Mouse (Mus musculus): ENCODE data around the gene Dyrk4. TPM values are rescaled to one million over a fixed set of nuclear protein-coding genes. Genes with fewer than 3 reads are reported as not detected.
A peak's percentile ranks its signal among the peaks of the same experiment; 100 is the strongest.

Gene Dyrk4
- polyA plus RNA-seq (2012; rRNA removed) = 0.30 and 0.65 TPM in 2 replicates

DNA sequence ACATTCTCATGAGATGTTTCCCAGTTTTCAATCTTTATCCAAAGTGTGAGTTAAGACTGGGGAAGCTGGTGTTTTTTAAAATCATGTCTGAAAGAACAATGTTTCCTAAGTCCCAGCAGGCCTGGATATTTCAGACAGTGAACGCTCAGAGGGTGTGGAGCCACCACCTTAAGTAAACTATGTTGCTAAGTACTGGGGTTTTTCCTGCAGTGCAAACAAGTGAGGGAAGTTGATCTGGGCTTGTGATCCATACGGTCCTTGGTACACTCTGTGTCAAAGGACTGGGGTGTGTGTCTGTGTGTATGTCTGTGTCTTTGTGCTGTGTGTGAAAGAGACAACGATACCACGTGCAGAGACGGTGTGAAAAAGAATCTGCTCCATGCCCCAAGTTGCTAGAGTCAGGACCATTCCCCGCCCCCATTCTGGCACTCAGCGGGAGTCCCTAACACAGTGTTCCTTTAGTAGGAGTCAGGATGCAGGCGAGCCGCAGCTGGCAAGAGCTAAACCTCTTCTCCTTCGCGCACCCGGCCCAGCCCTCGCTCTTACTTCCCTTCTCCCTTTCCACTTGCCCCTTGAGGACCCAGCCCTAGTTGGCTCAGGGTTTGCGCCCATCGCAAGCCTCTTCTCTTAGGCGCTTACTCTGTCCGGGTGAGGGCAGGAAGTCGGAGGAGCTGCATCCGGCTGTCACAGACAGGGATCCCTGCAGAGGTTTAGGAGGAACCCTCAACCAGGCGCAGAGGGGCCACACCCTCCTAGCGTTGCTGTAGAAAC, at the start of gene Dyrk4:
Gene Dyrk4 (minus strand): TSS at position 729 of the 771 bp plus-strand sequence.
- DNase-seq (ENCODE audit: extremely low spot score in 1 of 2, low spot score in 1 of 2) = peak in 1 of 2 experiments; percentile 17

DNA sequence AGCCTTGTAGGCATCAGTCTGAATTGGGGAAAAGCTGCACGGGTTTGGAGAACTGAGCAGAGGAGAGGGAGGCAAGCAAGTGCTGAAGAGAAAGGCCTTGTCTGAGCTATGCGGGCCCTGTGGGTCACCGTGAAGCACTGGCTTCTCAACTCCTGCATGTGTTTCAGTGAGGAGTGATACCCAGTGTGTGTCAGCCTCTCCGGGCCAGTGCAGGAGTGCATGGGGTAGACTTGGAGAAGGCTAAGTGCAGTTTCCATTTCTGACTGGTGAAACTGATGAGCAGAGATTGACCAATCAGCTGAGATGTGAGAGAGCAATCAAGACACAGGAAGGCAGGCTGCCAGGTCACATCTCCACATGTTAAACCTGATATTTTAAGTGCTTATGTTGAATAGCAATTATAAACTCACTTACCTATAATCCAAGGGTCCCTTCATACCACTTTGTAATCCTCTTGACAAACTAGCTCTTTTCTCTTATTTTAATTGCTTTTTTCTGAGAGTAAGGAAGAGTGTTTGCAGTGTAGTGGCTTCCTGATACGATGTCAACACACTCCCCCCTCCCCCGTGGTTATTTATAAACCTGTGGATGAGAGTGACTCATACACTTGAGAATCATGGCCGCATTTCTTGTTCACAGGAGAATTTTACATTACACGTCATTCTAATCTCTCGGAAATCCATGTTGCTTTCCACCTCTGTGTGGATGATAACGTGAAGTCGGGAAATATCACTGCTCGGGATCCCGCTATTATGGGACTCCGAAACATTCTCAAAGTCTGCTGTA, 44.8 kb upstream of the Dyrk4 start:
- DNase-seq (ENCODE audit: extremely low spot score in 1 of 2, low spot score in 1 of 2) = peak in 1 of 2 experiments; percentile 43

DNA sequence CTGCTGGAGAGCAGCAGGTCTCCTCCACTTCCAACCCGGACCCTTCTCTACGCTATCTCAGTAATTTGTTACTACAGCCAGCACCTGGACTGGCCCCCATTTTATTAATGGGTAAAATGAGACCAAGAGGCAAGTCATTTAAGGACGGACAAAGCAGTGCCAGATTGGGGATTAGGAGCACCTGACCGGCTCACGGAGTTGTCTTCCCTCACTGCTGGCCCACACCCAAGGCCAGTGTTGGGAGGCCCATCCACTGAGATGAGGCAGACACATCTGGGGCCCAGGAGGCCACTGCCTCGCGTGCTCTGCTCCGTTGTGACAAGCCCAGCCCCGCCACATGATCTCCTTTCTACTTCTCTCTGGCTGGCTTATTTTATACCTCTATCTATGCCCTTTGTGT, 41.8 kb upstream of the Dyrk4 start:
- no peak for DNase-seq (ENCODE audit: extremely low spot score in 1 of 2, low spot score in 1 of 2)

DNA sequence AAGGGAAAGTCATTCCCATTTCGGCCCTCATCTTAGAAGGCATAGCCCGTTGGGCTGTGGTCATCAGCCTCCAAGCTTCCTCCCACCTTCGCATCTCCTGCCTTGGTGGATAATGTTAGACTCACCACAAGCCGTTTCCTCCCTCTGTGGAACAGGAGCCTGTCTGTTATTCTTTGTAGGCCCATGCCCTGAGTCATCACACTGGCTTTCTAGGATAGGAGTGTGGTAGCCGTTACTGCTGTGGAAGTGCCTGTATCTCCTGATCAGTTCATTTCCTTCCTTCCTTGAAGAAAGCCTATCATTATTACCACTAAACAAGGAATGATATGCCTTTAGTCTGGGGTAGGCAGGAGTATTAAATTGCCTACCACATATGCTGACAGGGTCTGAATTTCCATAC, 41.1 kb upstream of the Dyrk4 start:
- no peak for DNase-seq (ENCODE audit: extremely low spot score in 1 of 2, low spot score in 1 of 2)

DNA sequence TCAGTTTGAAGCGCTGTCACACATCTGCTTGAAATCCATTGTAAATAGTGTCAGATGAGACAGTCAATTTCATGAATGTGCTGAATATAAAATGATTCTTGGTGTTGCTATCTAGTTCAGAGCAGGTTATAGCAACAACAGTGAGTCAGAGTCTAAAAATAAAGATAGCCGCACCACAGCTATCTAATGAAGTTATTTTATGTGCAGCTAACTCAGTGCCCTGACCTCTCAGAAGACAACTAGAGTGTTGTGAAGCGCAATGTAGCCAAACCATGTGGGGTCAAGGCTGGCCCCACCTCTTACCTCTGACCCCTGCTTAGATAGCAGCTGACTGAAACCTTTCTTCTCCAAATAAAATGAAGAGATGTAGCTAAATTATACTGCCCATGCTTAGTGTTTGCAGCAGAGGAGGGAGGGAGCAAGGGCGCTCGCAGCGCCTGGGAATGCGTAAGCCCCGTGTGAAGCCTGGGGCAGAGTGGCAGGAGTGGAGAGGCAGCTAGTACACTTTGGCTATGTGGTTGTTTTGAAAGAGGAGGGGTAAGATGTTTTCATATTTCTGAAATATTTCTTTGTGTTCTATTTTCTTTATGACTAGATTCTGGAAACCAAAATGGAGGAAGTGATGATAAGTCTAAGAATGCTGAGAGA, 39.9 kb upstream of the Dyrk4 start:
- DNase-seq (ENCODE audit: extremely low spot score in 1 of 2, low spot score in 1 of 2) = no peak

DNA sequence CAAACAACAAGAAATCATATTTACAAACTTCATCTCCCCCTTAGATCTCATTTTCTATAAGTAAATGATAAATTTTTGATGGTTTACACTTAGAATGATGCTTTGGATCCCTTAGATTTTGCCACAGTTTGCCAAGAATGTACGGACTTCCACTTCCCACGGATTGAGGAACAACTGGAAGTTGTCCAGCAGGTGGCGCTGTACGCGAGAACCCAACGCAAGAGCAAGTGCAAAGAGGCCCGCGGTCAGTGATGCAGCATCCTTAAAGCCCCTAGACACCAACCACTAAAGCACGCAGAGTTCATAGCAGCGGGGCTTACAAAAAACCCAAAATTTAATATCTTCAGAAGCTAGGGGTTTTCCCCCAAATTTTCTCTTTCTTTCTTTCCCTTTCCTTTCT, 34.1 kb upstream of the Dyrk4 start:
- peak; percentile 38 to 88 for DNase-seq (ENCODE audit: extremely low spot score in 1 of 2, low spot score in 1 of 2)

DNA sequence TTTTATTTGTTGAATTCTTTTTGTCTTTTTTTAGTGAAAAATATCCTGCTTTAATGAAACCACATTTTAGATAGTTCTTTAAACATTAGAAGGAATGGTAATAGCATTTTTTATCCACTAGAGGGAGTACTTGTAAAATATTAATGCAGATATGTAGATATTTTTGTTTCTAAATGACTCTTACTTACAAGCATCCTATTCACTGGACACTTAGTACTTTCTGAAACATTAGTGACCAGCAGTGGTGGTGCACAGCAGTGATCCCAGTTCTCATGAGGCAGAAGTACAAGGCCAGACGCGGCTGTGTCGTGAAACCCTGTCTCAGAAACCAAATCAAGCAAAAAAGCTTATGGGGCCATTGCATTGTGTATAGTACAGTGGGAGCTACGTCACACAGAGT, 26.7 kb upstream of the Dyrk4 start:
- DNase-seq (ENCODE audit: extremely low spot score in 1 of 2, low spot score in 1 of 2) = no peak

DNA sequence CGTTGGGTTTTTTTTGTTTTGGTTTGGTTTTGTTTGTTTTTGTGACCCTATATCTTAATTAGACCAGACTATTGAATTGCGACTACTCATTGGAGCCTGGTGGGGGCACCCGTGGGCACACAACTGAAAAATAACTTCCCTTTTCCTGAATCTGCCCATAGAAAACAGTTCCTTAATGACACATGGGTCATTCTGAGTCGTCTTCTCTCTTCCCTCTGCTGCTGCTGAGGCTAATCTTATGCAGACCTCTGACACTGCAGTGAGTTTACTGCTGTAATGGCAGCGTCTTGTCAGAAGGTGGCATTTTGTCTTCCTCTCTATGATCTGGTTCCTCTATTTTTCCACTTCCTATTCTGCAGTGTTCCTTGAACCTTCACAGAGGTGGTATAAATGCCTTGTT, 18.8 kb upstream of the Dyrk4 start:
- no peak for DNase-seq (ENCODE audit: extremely low spot score in 1 of 2, low spot score in 1 of 2)

DNA sequence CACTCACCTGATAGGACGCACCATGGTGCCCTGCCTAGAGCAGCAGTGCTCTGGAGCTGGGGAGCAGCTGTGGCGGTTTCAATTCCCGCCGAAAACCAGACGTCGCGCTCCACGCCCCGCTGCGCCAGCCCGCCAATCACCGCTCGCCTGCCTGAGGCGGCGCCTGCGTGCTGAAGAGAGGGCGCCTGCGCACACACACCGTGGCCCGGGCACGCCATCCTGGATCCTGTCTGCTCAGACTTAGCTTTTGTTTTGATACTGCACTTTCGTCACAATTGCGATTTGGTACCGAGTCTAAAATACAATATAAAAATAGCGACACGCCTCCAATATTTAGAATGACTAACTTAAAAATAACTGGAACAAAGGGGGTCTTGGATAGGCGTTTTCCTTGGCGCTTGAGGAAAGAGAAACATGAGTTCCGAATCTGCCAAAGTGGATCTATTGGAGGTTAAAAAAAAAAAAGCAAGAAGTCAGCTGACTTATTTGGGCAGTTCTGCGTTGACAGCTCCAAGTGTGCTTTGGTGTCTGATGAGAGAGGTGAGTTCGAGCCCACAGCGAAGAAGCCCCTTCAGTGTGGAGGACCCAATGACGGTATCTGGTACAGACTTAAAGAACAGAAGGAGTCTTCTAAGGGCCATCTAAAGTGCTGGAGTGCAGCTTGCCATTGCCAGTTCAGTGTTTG, 18.0 kb upstream of the Dyrk4 start, which contains the start of the genes Rad51ap1 and D6Wsu163e:
Gene Rad51ap1 (minus strand): TSS at position 101 of the 685 bp plus-strand sequence.
Gene D6Wsu163e (plus strand): TSS at position 476 of the 685 bp plus-strand sequence.
- DNase-seq (ENCODE audit: extremely low spot score in 1 of 2, low spot score in 1 of 2) = peak; percentile 86 to 97

DNA sequence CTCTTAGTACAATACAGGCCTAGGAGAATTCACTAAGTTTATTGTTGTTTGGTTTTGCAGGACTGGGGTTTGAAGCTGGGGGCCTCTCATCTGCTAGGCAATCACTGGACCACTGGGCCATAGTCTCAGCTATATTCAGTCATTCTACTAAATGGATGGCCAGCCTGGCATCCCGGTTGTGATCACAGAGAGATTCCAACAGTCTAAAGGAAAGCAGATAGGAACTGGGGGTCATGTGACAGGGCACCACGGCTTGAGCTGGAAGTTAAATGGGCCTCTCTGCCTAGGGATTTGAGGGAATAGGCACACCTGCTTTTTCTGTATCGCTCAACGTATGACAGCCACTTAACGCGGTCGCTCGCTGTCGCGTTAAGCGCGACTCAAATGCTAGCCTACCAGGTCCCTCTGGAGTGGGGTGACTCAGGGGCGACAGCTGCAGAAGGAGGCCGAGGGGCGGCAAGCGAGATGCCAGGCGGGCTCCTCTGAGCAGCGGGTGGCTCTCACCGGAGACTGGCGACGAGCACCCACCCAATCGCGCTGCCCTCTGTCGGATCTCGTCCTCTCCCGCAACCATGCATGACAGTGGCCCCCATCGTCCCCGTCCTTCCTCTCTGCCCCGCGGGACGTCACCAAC, 17.3 kb upstream of the Dyrk4 start:
- no peak for DNase-seq (ENCODE audit: extremely low spot score in 1 of 2, low spot score in 1 of 2)

DNA sequence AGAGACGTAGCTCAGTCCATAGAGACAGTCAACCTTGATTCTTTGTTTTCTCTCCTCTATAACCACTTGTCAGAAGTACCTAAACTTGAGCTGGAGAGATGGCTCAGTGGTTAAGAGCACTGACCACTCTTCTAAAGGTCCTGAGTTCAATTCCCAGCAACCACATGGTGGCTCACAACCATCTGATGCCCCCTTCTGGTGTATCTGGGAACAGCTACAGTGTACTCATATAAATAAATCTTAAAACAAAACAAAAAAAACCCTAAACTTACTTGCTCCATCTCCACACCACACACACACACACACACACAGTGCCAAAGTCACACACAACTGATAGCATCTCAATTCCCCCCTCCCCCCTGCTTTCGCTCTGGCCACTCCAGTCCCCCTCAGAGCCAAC, 16.4 kb upstream of the Dyrk4 start:
- DNase-seq (ENCODE audit: extremely low spot score in 1 of 2, low spot score in 1 of 2) = no peak

DNA sequence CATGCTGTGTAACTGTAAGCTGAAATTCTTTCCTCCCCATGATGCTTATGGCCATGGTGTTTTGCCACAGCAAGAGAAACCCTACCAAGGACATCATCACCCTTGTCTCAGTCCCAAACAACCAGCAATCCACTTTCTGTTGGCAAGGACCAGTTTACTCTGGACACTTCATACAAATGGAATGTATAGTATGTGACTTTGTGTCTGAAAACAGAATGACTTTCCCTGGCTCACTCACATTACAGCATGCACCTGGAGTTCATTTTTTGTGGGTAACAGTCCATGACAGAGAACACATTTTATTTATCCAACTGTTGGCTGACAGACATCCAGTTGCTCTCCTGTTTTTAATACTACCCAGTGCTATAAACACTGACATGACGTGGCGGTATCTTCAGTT, 11.3 kb upstream of the Dyrk4 start:
- DNase-seq (ENCODE audit: extremely low spot score in 1 of 2, low spot score in 1 of 2) = no peak

DNA sequence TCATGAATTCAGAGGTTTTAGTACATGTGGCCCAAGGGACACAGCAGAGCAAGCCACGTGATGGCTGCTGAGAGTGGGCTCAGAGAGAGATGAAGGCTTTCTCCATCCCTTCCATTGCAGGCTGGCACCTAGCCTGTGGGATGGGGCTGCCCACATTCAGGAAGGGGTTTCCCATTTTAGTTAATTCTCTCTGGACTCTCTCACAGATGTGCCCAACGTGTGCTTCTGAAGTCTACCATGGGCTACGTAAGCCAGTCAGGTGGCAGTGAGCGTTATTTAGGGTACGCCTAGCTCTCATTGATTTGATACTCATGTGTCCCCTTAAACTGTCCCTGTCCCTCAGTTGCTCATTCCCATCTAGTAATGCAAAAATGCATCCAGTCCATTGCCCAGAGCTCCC, 6.7 kb downstream of the Dyrk4 start:
- DNase-seq (ENCODE audit: extremely low spot score in 1 of 2, low spot score in 1 of 2) = no peak

DNA sequence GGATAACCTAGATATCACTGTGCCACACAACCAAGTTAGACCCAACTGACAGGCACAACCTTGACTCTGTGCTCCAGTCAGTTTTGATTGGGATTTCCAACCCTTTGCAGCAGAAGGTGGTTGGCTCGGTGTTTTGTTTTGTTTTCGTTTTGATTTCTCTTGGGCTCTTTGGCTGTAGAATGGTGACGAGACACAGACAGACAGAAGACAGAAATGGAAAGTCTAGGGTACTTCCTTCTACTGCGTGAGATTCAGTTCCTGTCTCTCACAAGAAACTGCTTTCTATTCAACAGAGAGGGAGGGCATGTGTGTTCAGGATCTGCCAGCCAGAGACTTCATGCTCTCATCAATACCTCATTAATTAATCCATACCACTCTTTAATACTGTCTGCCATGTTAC, 10.9 kb downstream of the Dyrk4 start:
- DNase-seq (ENCODE audit: extremely low spot score in 1 of 2, low spot score in 1 of 2) = no peak

DNA sequence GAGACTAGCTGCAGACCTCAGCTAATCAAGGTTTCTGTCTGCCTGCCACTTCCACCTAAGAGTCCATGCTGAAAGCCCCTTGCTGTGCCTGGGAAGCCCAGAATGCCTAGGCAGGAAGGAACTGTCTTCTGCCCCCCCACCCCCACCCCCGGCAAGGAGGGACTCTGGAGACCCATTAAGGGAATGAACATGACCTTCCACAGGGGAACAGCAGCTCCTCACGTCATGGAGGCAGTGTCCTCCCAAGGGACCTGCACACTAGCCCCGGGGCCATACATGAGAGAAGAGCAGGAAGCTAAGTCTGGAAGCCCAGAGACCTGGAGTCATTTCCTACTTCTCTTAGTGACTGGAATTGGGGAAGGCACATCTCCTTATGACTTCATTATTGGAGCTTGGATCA, 13.8 kb downstream of the Dyrk4 start:
- DNase-seq (ENCODE audit: extremely low spot score in 1 of 2, low spot score in 1 of 2) = no peak

DNA sequence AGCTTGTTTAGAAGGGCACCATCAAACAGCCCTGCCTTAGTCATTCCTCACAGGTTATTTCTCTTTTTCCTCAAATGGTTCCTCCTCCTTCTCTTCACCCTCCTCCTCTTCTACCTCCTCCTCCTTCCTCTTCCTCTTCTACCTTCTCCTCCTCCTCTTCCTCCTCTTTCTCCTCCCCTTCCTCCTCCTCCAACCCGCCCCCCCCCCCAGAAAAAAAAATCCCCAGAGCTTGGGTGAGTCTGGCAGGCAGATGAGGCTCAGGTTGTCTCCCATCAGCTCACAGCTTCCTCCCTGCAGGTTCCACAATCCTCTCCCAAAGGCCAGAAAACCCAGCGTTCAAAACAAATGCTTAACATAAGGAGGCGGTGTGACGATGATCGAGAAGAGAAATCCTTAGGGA, 14.3 kb downstream of the Dyrk4 start:
- DNase-seq (ENCODE audit: extremely low spot score in 1 of 2, low spot score in 1 of 2) = no peak

DNA sequence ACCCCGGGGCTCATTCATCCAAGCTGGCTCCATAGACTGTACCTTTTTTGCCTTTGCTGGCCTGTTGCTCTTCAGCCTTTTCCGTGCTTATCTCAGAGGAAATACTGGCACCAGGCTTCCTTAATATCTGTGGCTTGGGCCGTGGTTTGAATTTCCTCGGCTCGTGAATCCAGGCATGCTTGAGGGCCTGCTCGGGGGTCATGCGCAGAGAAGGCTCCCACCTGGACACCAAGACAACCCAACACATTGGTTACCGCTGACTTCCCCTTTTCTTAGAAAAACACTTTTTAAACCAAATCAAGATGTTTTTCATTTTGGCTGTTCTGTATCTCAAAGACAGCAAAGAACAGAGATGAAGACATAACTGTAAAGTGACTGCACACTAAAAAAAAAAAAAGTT, 44.5 kb downstream of the Dyrk4 start:
- no peak for DNase-seq (ENCODE audit: extremely low spot score in 1 of 2, low spot score in 1 of 2)

DNA sequence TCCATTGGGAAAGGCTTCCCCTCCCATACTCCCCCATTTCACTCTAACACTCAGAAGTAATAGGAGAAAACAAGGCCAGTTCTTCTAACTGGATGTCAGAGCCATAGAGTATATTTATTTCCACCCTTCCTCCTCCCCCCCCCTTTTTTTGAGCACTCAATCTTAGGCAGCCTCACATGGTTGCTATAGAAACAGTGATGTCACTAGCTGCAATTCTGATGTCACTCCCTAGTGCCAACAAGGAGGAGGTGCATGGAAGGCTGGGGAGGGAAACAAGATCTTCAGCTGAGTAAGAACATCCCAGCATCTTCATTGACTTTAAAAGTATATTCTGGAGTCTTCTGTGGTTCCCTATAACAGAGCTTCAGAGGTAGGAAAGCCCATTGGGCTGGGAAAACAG, 68.8 kb downstream of the Dyrk4 start, which contains the start of gene Akap3:
Gene Akap3 (plus strand): TSS at position 218 of the 400 bp plus-strand sequence.
- peak in 1 of 2 experiments; percentile 22 for DNase-seq (ENCODE audit: extremely low spot score in 1 of 2, low spot score in 1 of 2)

DNA sequence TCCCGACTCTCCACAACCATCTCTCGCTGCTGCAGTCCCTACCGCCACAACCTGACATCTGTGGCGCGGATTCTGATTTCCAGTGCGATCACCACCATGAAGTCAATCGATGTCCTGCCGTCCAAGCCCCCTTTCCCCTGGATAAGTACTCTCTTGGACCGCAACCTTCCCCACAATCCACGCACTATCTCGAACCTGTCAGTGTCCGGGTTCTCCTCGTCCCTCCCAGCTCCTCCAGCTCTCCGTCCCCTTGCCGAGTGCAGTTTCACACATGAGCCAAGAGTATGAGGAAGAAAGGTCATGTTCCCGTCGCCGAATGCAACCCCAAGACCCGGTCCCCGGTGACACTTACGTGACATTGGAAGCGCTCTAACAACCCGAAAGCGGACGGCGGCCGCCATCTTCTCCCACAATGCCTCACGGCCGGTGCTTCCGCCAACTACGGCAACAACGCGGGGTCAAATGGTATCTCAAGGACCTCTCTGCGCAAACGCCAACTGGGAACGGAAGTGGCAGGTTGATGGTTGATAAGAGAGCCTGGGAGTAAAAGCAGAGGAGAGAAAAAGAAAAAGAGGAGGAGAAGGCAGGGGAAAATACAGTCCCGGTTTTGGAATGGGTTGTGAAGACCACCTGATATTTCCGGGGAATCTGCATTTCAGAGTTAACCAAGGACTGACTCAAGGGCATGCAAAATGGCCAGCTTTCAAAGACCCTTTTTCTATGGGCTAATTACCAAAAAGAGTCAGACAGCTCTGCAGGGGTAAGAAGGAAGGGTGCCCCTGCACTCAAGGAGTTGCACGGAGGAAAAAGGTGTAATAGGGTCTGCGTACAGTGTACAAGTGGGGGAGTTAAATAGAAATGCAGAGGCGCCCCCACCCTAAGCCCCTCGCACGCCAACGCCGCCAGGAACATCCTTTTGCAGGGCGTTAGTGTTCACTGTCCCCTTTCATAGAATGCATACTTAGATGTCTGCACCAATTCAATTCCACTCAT, 72.6 kb downstream of the Dyrk4 start, which contains the start of gene Ndufa9:
Gene Ndufa9 (minus strand): TSS at position 425 of the 993 bp plus-strand sequence.
- DNase-seq (ENCODE audit: extremely low spot score in 1 of 2, low spot score in 1 of 2) = peak; percentile 88 to 98
